Mouse (Mus musculus): ENCODE results near the gene Fbl. TPM values are rescaled to one million over a fixed set of nuclear protein-coding genes. Genes with fewer than 3 reads are reported as not detected.
"Not testable (repeated sequence)": the region's sequence is repeated elsewhere in the genome, so short reads cannot be mapped to it uniquely, and the experiment has no call there.

Gene Fbl
- polyA plus RNA-seq, 1 experiment = 441 TPM

DNA sequence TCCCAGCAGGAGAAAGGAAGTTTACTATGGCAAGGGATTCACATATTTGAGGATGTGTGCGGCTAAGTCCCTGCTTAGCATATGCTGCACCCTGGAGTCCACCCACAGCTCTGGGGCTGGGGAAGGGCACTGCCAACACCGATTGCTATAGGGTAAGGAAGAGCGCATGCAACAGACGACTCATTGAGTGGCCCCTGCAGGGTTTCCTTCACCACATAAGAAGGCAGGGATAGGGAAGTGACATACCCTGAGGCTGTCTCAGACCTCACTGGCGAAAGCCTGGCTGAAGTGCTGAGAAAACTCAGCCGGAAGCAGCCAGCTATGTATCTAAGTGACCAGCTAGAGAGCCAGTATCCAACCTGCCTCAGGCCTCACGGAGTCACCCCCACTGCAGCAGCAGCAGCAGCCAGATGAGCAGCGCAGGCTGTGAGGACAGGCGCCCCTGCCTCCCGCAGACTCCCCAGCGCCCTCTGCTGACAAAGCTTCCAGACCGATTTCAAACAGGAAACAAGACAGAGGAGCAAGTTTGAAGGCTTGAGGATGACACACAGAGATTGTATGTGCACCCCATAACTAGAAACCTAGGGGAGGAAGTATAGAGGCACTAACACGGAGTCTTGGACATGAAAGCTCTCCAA, 17.8 kb upstream of the Fbl start:
- Histone ChIP-seq H3K27ac (ENCODE audit: insufficient read depth, low read length) (no peak overlapping the region), H3K4me3 (ENCODE audit: low read depth, low read length) (no peak overlapping the region), H3K9me3 (replicated peaks; ENCODE audit: control insufficient read depth, insufficient read depth, low read length, poor library complexity, severe bottlenecking) (no peaks in the 10 kb centered on the region), H3K9ac (ENCODE audit: low read depth, poor library complexity, severe bottlenecking) (no peak overlapping the region), H3K36me3 (ENCODE audit: control insufficient read depth, insufficient read depth, low read length, poor library complexity, severe bottlenecking) (no peaks in the 10 kb centered on the region), H3K27me3 (ENCODE audit: control insufficient read depth, insufficient read depth, low read length, poor library complexity, severe bottlenecking) (no peaks in the 10 kb centered on the region), H3K4me1 (ENCODE audit: control insufficient read depth, insufficient read depth, low read length) (no peaks in the 10 kb centered on the region)
- TF ChIP-seq EP300 (IDR thresholded peaks at IDR 0.05; ENCODE audit: insufficient read depth, low read depth, low read length) (no peak), CTCF (IDR thresholded peaks at IDR 0.05; ENCODE audit: low read depth, low read length) (peak; percentile 79)

DNA sequence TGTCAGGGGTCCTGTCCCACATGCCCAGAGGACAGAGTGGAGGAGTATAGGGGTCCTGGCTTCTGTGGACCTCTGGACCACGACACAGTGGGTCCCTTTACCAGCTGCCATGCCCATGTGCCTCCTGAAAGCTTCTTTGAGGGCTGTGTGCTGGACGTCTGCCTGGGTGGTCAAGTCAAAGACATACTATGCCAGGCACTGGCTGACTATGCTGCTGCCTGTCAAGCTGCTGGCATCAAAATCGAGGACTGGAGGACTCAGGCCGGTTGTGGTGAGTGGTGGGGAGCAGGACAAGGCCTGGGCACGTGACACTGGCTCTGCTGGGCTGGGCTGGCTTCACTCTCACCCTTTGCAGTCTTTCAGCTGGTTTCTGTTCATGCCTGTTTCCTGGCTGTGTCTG, 15.9 kb upstream of the Fbl start:
- not testable (repeated sequence) for H3K9me3 ChIP-seq (replicated peaks; ENCODE audit: control insufficient read depth, insufficient read depth, low read length, poor library complexity, severe bottlenecking); H3K4me3 ChIP-seq (ENCODE audit: low read depth, low read length); H3K27me3 ChIP-seq (ENCODE audit: control insufficient read depth, insufficient read depth, low read length, poor library complexity, severe bottlenecking); H3K4me1 ChIP-seq (ENCODE audit: control insufficient read depth, insufficient read depth, low read length); H3K36me3 ChIP-seq (ENCODE audit: control insufficient read depth, insufficient read depth, low read length, poor library complexity, severe bottlenecking); H3K27ac ChIP-seq (ENCODE audit: insufficient read depth, low read length); H3K9ac ChIP-seq (ENCODE audit: low read depth, poor library complexity, severe bottlenecking)

DNA sequence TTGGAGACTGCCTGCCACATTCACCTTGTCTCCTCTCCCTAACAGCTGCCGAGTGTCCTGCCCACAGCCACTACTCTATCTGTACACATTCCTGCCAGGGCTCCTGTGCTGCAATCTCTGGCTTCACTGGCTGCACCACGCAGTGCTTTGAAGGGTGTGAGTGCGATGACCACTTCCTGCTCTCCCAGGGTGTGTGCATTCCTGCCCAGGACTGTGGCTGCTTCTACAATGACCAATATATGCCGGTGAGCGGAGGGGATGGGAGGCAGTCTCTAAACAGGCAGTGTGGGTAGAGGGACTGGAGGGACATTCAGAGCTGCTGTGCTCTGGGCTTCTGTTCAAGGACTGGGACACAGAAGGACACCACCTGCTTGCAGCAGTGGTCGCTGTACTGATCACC, 10.2 kb upstream of the Fbl start:
- H3K27ac ChIP-seq (ENCODE audit: insufficient read depth, low read length) = no peak overlapping the region
- no peak overlapping the region for H3K9ac ChIP-seq (ENCODE audit: low read depth, poor library complexity, severe bottlenecking)
- H3K36me3 ChIP-seq (ENCODE audit: control insufficient read depth, insufficient read depth, low read length, poor library complexity, severe bottlenecking) = no peaks in the 10 kb centered on the region
- H3K4me1 ChIP-seq (ENCODE audit: control insufficient read depth, insufficient read depth, low read length) = no peaks in the 10 kb centered on the region
- TF ChIP-seq CTCF (IDR thresholded peaks at IDR 0.05; ENCODE audit: low read depth, low read length) (no peak), POLR2A (IDR thresholded peaks at IDR 0.05; ENCODE audit: insufficient read depth, low read length) (no peak), EP300 (IDR thresholded peaks at IDR 0.05; ENCODE audit: insufficient read depth, low read depth, low read length) (no peak)
- H3K27me3 ChIP-seq (ENCODE audit: control insufficient read depth, insufficient read depth, low read length, poor library complexity, severe bottlenecking) = no peaks in the 10 kb centered on the region
- H3K9me3 ChIP-seq (replicated peaks; ENCODE audit: control insufficient read depth, insufficient read depth, low read length, poor library complexity, severe bottlenecking) = no peaks in the 10 kb centered on the region
- no peak overlapping the region for H3K4me3 ChIP-seq (ENCODE audit: low read depth, low read length)

DNA sequence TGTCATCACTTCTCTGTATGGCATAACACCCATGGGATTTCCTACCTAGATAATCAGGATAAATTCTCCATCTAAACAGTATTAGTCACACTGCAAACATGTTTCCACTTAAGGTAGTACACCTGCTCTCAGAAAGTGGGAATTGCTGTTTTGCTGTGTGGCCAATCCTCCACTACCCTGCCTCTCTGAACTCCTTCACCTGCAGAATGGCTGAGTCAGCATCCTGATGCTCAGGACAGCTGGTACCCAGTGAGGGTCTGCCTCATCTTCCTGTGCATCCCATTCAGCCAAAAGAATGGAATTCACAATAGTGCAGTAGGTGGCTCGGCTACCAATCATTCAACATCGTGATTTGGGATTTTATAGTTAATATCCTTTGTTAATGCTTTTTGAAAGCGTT, 9.6 kb upstream of the Fbl start:
- Histone ChIP-seq H3K27me3 (ENCODE audit: control insufficient read depth, insufficient read depth, low read length, poor library complexity, severe bottlenecking) (no peaks in the 10 kb centered on the region), H3K4me1 (ENCODE audit: control insufficient read depth, insufficient read depth, low read length) (no peaks in the 10 kb centered on the region), H3K9ac (ENCODE audit: low read depth, poor library complexity, severe bottlenecking) (no peak overlapping the region), H3K27ac (ENCODE audit: insufficient read depth, low read length) (no peak overlapping the region), H3K36me3 (ENCODE audit: control insufficient read depth, insufficient read depth, low read length, poor library complexity, severe bottlenecking) (no peaks in the 10 kb centered on the region), H3K4me3 (ENCODE audit: low read depth, low read length) (no peak overlapping the region), H3K9me3 (replicated peaks; ENCODE audit: control insufficient read depth, insufficient read depth, low read length, poor library complexity, severe bottlenecking) (no peaks in the 10 kb centered on the region)
- TF ChIP-seq POLR2A (IDR thresholded peaks at IDR 0.05; ENCODE audit: insufficient read depth, low read length) = no peak

DNA sequence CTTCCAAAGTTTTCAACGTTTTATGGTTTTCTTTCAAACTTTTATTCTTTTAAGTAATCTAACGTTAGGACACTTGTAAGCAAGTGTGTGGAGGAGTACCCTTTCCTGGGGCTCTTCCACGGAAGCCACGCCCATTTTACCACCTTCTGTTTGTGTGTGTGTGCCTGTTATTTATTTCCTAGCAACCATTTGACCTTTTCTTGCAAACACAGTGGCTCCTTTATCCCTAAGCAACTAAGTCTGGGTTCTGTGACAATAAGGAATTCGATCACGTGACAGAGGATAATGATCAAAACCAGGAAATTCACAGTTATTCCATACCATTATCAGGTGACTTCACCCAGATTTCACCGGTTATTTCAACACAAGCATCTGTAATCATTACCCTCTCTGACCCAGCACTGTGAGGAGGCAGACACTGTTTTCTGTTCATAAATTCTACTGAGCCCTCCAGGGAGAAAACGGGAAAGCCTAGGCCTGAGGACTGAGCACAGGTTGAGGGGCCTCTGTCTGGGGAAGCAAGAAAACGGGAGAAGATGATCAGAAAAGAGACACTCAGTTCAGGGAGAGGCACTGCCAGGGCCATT, 8.3 kb upstream of the Fbl start:
- Histone ChIP-seq H3K36me3 (ENCODE audit: control insufficient read depth, insufficient read depth, low read length, poor library complexity, severe bottlenecking) (no peaks in the 10 kb centered on the region), H3K27me3 (ENCODE audit: control insufficient read depth, insufficient read depth, low read length, poor library complexity, severe bottlenecking) (no peaks in the 10 kb centered on the region), H3K4me1 (ENCODE audit: control insufficient read depth, insufficient read depth, low read length) (no peaks in the 10 kb centered on the region), H3K27ac (ENCODE audit: insufficient read depth, low read length) (no peak overlapping the region), H3K9me3 (replicated peaks; ENCODE audit: control insufficient read depth, insufficient read depth, low read length, poor library complexity, severe bottlenecking) (no peaks in the 10 kb centered on the region), H3K9ac (ENCODE audit: low read depth, poor library complexity, severe bottlenecking) (no peak overlapping the region), H3K4me3 (ENCODE audit: low read depth, low read length) (no peak overlapping the region)
- no peak for TF ChIP-seq CTCF (IDR thresholded peaks at IDR 0.05; ENCODE audit: low read depth, low read length)
- no peak for TF ChIP-seq EP300 (IDR thresholded peaks at IDR 0.05; ENCODE audit: insufficient read depth, low read depth, low read length)

DNA sequence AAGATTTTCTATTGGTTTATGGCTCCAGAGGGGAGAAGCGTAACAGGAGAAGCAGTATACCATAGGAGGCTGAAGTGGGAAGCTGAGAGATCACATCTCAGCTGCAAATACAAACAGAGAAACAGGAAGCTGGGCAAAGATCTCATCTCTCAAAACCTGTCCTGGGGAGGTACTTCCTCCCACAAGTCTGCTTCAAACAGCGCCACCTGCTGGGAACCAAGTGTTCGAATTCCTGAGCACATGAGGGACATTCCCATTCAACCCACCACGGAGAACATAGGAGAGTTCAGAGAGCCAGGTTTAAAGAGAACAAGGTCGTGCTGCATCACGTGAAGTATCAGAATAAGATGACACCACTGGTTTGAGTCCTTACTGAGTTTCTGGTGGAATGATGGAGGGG, 4.1 kb upstream of the Fbl start:
- Histone ChIP-seq H3K27ac (ENCODE audit: insufficient read depth, low read length) (no peak overlapping the region), H3K27me3 (ENCODE audit: control insufficient read depth, insufficient read depth, low read length, poor library complexity, severe bottlenecking) (no peaks in the 10 kb centered on the region), H3K9me3 (replicated peaks; ENCODE audit: control insufficient read depth, insufficient read depth, low read length, poor library complexity, severe bottlenecking) (no peaks in the 10 kb centered on the region), H3K4me1 (ENCODE audit: control insufficient read depth, insufficient read depth, low read length) (no peaks in the 10 kb centered on the region), H3K4me3 (ENCODE audit: low read depth, low read length) (no peak overlapping the region), H3K36me3 (ENCODE audit: control insufficient read depth, insufficient read depth, low read length, poor library complexity, severe bottlenecking) (no peaks in the 10 kb centered on the region), H3K9ac (ENCODE audit: low read depth, poor library complexity, severe bottlenecking) (no peak overlapping the region)
- peak; percentile 21 for TF ChIP-seq CTCF (IDR thresholded peaks at IDR 0.05; ENCODE audit: low read depth, low read length)
- no peak for TF ChIP-seq EP300 (IDR thresholded peaks at IDR 0.05; ENCODE audit: insufficient read depth, low read depth, low read length)
- no peak for TF ChIP-seq POLR2A (IDR thresholded peaks at IDR 0.05; ENCODE audit: insufficient read depth, low read length)

Data from ES-Bruce4 (cell line).